Mouse (Mus musculus) thymus, postnatal 14 days (tissue): ENCODE measurements around the gene Spz1.

Source experiments
- DNase-seq: peaks from one replicate; pipeline ENCODE4 v3.0.0; 2021

The Spz1 gene

GRCm38 (mm10) chr13:92576072-92576471, at the start of gene Spz1:
TSS of gene Spz1 (minus strand) at chr13:92576172.
- no peak for DNase-seq

GRCm38 (mm10) chr13:92616459-92616858, 40.5 kb upstream of the Spz1 start:
- DNase-seq, result peak; percentile 1

- DNase-seq, result no peak
Observed at GRCm38 (mm10) chr13:92615201-92615600, 39.2 kb upstream of the Spz1 start.

GRCm38 (mm10) chr13:92613094-92613493, 37.1 kb upstream of the Spz1 start:
- peak; percentile 2 for DNase-seq

GRCm38 (mm10) chr13:92611917-92612316, 35.9 kb upstream of the Spz1 start:
- DNase-seq, result peak; percentile 7

DNA sequence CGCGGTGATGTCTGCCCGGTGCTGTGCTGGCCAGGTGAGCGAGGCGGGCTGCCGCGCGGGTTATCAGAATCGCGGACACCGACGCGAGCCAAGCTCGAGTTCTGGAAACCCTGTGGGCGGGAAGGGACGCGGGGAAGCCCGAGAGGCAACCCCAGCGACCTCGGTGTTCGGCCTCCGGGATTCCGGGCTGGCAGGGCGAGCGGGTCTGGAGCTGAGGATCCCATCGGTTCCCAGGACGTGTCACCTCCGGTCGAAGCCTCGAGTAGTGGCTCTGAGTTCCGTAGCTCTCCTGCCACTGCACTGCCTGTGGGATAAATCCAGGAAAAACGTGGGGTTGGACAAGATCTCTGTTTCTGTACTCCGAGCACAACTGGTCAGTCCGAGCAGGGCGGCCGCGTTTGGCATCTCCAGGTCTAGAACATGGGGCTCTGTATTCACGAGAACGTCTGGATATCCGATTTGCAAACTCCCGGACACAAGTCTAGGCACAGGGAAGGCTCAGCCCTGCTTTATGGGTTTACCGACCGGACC, 35.3 kb upstream of the Spz1 start:
- no peak for DNase-seq

DNA sequence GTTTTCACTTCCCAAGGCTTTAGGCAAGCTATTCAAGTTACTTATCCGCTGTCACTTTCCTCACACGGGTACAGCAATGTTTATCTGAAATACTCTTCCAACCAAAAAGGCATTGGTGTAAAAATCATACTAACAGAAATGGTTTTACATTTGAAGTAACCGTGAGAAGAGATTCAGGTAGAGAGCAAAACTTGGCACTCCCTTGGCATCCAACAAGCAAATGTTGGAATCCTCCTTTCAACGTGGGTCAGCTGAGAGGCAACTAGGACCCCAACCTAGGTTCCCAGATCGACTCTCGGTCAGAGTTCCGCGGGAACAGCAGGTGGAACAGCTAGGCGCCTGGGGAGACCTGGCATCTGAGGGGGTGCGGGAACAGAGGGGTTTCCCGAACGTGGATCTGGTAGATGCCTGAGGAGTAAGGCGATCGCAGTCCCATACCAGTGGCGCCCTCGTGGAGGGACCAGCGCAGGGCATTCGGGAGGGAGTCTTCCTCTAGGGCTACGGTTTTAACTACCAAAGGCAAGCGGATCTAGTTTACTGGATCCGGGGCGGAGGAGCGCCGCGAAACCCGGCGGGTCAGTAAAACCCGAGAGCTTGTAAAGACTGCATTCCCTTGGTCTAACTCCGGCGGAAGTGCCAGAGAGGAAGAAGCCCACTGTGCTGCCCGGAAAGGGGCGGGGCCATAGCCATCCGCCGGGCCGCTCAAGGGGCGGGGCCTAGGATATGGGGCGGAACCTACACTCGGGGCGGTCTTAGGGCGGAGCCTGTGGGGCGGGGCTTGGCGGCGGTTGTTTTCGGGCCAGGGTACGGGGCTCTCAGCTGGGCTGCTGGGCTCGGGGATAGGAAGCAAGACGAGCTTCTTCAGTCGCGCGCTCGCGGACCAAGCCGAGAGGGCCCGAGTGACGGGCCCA, 34.6 kb upstream of the Spz1 start, which contains the start of gene Serinc5:
Gene Serinc5, plus strand, starts transcription at position 781 of the 911 bp plus-strand sequence.
- peak; percentile 100 for DNase-seq

- DNase-seq, result peak; percentile 69
Observed at GRCm38 (mm10) chr13:92609486-92610310, 33.7 kb upstream of the Spz1 start.

- DNase-seq, result peak; percentile 45
Observed at GRCm38 (mm10) chr13:92605306-92605705, 29.3 kb upstream of the Spz1 start.

DNA sequence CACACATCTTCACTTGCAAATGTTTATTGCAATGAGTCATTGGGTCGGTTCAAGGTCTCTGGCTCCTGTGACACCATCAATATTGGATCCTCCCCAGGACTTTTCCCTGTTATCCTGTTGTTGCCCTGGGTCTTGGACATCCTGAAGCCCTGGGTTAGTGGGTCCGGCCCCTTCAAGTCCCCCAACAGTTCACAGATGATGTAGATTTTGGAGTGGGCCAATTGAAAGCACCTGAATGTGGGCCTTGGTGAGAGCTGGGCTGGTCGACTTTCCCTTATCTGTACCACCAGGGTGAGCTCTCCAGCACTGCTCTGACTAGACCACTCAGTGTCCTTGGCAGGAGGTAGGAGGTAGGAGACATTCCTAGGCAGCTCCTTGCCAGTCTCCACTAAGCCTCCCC, 19.5 kb upstream of the Spz1 start:
- DNase-seq, result no peak

GRCm38 (mm10) chr13:92594907-92595306, 18.9 kb upstream of the Spz1 start:
- no peak for DNase-seq

DNA sequence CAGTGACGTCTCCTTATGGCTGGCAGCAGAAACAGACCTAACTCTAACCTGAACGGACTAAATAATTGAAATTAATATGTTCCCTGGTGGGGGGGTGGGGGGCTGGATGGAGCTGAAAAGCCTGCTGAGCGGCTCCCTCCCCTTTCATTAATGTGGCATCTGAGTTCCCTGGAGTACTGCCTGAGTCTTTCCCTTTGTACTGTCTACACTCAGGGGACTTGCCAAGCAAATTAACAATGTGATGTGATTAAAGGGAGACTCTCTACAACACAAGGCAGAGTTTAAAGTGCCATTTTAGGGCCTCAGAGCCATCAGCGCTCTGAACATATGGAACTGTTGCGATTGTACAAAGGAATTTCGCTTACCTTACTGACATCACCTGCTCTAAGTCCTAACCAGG, 18.5 kb upstream of the Spz1 start:
- DNase-seq, result no peak

DNA sequence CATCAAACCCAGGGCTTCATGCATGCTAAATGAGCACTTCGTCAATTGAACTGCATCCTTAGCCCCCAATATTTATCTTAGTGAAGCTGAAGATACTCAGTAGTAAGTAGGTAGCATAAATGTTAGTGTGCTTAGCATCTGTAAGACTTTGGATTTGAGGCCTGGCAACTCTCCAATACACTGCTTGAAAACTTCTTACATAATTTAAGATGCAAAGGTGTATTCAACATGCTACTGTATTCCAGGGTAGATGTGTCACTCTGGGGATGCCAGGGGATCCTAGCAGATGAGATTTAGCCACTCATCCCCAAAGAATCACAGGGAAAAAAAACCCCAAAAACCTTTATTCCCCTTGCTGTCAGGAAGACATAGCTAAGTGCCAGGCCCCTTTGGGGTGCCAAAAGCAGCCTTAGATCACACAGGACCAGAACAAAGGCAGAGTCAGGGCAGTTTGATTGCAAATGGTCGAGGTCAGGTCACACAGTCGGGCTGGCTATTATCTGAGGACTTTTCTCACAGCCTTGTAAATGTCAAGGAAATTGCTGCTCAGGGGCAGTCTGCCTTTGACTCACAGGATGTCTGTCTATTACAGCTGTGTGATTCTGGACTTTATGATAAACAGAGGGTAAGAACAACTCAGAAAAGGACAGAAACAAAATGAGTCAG, 17.9 kb upstream of the Spz1 start:
- no peak for DNase-seq

DNA sequence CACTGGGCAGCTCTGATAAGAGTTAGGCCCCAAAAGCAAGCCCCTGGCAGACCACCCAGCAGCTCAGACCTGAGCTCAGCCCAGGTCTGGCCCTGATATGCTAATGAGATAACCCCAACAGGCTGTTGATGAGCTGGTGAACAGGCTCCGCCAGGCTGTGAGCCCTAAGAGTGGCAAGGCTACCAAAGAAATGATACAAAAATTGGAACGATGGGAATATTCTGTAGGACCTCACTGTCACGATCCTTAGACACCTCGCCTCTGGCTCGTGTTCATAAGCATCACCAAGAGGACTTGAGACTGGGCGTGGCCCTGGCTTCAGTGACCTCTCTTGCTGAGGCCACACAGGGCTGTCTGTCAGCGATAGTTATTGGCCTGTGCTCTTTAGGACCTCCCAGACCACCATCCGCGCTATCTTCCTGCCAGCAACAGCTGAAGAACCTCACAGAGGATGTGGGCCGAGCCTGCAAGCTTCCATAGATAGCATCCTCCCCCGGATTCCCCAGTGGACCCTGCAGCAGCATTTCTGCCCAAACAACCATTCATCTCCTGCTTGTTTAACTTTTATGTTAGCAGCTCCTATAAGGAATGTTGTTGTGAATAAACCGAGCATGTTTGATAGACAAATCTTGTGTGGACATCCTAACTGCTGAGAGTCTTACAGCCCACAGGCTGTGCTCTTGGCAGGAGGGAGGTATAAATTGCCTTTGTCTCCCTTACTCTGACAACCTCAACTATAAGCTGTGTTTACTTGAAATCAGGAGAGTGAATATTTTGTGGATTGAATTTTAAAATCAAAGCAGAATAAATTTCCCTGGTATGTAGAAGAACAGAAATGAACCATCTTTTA, 17.0 kb upstream of the Spz1 start:
- DNase-seq, result no peak

DNA sequence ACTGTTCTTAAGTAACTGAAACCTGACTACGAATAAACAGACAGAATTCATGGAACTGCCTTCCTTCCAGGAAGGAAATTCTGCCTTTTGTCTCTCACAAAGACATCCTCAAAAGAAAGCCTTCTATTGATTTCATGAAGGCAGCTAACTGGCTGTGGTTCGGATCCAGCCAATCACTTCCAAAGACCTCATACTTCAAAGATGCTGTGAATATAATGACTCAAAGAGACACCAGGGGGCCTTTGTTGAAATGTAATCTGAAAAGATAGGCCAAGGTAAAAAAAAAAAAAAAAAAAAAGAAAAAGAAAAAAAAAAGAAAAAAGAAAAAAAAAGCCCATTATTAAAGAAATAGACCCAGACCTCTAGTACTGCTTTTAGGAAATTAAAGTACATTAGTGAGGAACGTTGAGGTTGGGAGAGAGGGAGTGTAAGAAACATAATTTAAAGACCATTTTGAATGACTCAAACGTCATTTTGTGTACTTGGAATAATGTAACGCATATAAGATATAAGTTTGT, 16.4 kb upstream of the Spz1 start:
- no peak for DNase-seq

GRCm38 (mm10) chr13:92591225-92591624, 15.3 kb upstream of the Spz1 start:
- DNase-seq, result no peak

DNA sequence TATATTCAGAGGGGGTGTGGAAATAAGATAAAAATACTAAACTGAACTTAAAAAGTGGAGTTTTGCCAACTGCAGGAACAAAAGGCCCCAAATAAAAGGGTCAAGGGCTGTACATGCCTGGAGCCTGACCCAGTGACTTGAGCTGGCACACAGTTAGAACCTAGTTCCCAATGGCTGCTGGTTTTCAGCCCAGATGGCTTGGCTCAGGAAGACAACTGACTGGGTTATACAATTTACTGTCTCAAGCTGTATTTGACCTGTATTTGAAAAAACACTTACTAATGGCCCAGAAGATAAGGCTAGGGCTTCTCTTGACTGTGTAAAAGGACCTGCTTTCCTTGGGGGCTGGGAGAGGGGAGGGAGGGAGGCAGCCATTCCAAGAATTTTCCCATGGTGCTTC, 13.3 kb upstream of the Spz1 start:
- no peak for DNase-seq

- DNase-seq, result no peak
Observed at GRCm38 (mm10) chr13:92588704-92589103, 12.7 kb upstream of the Spz1 start.

GRCm38 (mm10) chr13:92584094-92584717, 8.2 kb upstream of the Spz1 start:
- DNase-seq, result no peak

DNA sequence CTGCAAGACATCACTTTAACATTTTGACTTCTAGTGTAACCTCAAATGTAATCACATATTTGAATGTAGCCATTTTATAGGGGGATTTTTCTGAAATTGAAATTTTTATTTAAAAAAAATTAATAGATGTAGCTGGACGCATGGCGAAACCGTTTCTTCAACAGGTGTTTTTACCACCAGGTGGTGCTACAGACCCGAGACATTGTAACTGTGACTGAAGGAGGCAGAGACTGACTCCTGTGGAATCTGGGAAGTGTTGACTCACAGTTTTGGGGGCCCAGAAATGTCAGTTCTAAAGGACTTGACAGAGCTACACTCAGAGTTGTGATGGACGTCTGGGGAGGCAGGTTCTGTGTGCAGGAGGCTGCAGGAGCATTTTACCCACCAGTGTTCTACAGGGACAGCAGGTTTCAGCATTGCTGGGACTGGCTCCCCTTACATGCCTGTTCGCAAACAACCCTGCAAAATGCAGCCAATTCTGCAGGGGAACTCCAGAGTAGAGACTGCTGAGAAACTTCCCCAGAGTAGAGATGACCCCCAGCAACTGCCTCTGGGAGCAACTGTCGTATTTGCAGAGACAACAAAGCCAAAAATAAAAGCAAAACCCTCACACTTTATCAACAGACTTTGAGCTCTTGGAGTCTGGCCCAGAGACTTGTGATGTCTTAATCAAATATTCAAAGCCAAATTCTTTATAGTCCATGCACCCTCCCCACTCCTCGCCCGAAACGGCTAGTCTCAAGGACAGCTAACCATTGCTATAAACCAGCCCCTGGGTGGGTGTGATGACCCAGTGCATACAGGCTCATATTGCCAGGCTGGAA, 4.5 kb upstream of the Spz1 start:
- peak; percentile 80 for DNase-seq
